Comparison of ENCODE assay signal across 9 mouse cellular contexts in genomic region chr9:117873172-117873571, GRCm38 (mm10).
DNase-seq lines count a peak whose midpoint lies in the region; ATAC-seq and TF ChIP-seq lines count a peak whose summit lies in the region.
"Had no signal": no experiment of that assay in that cellular context is flagged by ENCODE, and none has a peak within 500 bp of the region (broad histone marks: within the 10 kb centered on the region; RNA-seq: fewer than 3 reads in every experiment).

No protein-coding gene starts in this region.

- peaks cover 15% of the 10 kb centered on the region for H3K4me1 ChIP-seq in kidney, postnatal 0 days (replicated peaks; ENCODE audit: insufficient read depth, low read length)
- H3K4me1 ChIP-seq in embryonic fibroblast, embryonic 13.5 days (ENCODE audit: control insufficient read depth, insufficient read depth, low read length) = no peaks in the 10 kb centered on the region
- H3K4me1 ChIP-seq in intestine, embryonic 14.5 days (replicated peaks; ENCODE audit: control insufficient read depth, insufficient read depth, low read length) = 0 out of 2 replicates have a peak, but pooled peaks cover 4% of the 10 kb centered on the region
- peaks cover 36% of the 10 kb centered on the region for H3K4me1 ChIP-seq in neural tube, embryonic 15.5 days

- DNase-seq in kidney, postnatal 0 days (ENCODE audit: low spot score) = no peak
- DNase-seq in kidney, postnatal 14 days = no peak
- DNase-seq in intestine, embryonic 14.5 days (ENCODE audit: low spot score) = peak; percentile 53
- no peak for DNase-seq in ovary, postnatal 10 days (ENCODE audit: low spot score)
- no peak for DNase-seq in frontal cortex, postnatal 36 days (ENCODE audit: low spot score in 2 of 2)
- no peak for DNase-seq in right cerebral cortex, postnatal 25 days
- DNase-seq: gastrocnemius, postnatal 25 days had no signal

- TF ChIP-seq POLR2A in embryonic fibroblast, embryonic 13.5 days (IDR thresholded peaks at IDR 0.05; ENCODE audit: low read depth, low read length) = no peak

- 24% methylated on average over 8 of the region's 8 CpGs for WGBS in kidney, postnatal 0 days
- WGBS in intestine, embryonic 14.5 days = 27% methylated on average over 8 of the region's 8 CpGs
- 33% methylated on average over 8 of the region's 8 CpGs for WGBS in neural tube, embryonic 15.5 days

- H3K4me2 ChIP-seq in kidney, postnatal 0 days (ENCODE audit: low read length) = peak overlapping the region; percentile 97
- H3K4me2 ChIP-seq in intestine, embryonic 14.5 days (ENCODE audit: low read length) = peak overlapping the region; percentile 95
- H3K4me2 ChIP-seq in neural tube, embryonic 15.5 days = peak overlapping the region; percentile 91

- H3K4me3 ChIP-seq in kidney, postnatal 0 days (replicated peaks; ENCODE audit: low read depth, low read length) = peak overlapping the region; percentile 53
- peak overlapping the region; percentile 33; the same call in 1 of the 2 replicates for H3K4me3 ChIP-seq in embryonic fibroblast, embryonic 13.5 days (ENCODE audit: insufficient read depth, low read length)
- H3K4me3 ChIP-seq in intestine, embryonic 14.5 days (ENCODE audit: low read depth, low read length) = peak overlapping the region; percentile 55
- peak overlapping the region; percentile 77 for H3K4me3 ChIP-seq in neural tube, embryonic 15.5 days (replicated peaks)

- H3K36me3 ChIP-seq in kidney, postnatal 0 days (ENCODE audit: insufficient read depth, low read length) = no peaks in the 10 kb centered on the region
- H3K36me3 ChIP-seq in intestine, embryonic 14.5 days (ENCODE audit: control insufficient read depth, insufficient read depth, low read length) = no peaks in the 10 kb centered on the region
- no peaks in the 10 kb centered on the region for H3K36me3 ChIP-seq in neural tube, embryonic 15.5 days

- no peak overlapping the region for H3K27ac ChIP-seq in kidney, postnatal 0 days
- H3K27ac ChIP-seq in embryonic fibroblast, embryonic 13.5 days (ENCODE audit: insufficient read depth, low read length) = no peak overlapping the region
- no peak overlapping the region for H3K27ac ChIP-seq in intestine, embryonic 14.5 days (ENCODE audit: low read depth)
- H3K27ac ChIP-seq in neural tube, embryonic 15.5 days (replicated peaks) = peak overlapping the region; percentile 90

- no peak for ATAC-seq in kidney, postnatal 0 days (replicated peaks; ENCODE audit: low FRiP score, low read depth)
- ATAC-seq in intestine, embryonic 14.5 days (replicated peaks; ENCODE audit: low FRiP score, low TSS enrichment, low read depth) = no peak
- ATAC-seq in neural tube, embryonic 15.5 days (ENCODE audit: low FRiP score) = peak; percentile 38

- no peak overlapping the region for H3K9ac ChIP-seq in kidney, postnatal 0 days (ENCODE audit: low read depth, low read length)
- H3K9ac ChIP-seq in intestine, embryonic 14.5 days (ENCODE audit: low read length) = peak overlapping the region; percentile 34
- H3K9ac ChIP-seq in neural tube, embryonic 15.5 days (replicated peaks) = peak overlapping the region; percentile 77

- H3K9me3 ChIP-seq in kidney, postnatal 0 days (replicated peaks; ENCODE audit: low read length) = no peaks in the 10 kb centered on the region
- no peaks in the 10 kb centered on the region for H3K9me3 ChIP-seq in intestine, embryonic 14.5 days (ENCODE audit: control insufficient read depth, low read length)
- H3K9me3 ChIP-seq in neural tube, embryonic 15.5 days (replicated peaks) = no peaks in the 10 kb centered on the region

- H3K27me3 ChIP-seq in kidney, postnatal 0 days (ENCODE audit: insufficient read depth, low read length) = peaks cover 10% of the 10 kb centered on the region; the same call in 1 of the 2 replicates
- peaks cover 29% of the 10 kb centered on the region for H3K27me3 ChIP-seq in intestine, embryonic 14.5 days (replicated peaks; ENCODE audit: control insufficient read depth, insufficient read depth, low read length)
- 0 out of 2 replicates have a peak, but pooled peaks cover 6% of the 10 kb centered on the region for H3K27me3 ChIP-seq in neural tube, embryonic 15.5 days (replicated peaks)

- TF ChIP-seq CTCF in kidney, postnatal 0 days (IDR thresholded peaks at IDR 0.05; ENCODE audit: low read depth) = no peak
- no peak for TF ChIP-seq CTCF in embryonic fibroblast, embryonic 13.5 days (IDR thresholded peaks at IDR 0.05; ENCODE audit: borderline replicate concordance, insufficient read depth, low read length)
